Mouse (Mus musculus): Measurements from ENCODE around the gene Syngr2.

Gene Syngr2

DNA sequence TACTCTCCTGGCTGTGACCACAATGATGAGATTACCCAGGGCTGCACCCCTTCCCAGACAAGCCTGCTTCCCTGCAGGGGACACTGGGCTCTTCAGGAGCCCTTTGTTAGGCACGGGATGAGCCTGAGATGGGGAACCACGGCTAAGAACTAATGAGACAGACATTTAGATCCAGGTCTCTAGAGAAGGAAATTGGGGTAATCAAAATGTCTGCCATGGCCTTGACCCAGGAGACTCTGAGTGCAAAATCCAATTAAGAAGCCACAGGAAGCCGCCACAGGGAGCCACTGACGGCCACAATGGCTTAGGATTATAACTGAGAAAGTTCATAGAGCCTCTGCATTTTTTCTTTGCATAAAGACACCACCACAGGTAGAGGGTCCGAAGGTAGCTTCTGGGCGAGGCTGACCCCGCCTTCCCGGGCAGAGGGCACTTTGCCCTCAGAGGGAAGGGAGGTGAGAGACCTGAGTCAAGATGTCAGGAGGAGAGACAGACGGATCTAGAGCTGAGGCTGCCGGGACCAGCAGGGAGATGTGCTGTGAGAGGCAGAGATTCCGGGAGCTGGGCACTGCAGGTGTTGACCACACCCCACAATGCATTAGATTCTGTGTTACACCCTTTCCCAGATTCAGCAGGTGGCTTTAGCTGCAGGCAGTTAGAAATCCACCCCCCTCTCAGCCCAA lies 53.8 kb downstream of the Syngr2 start:
- no peak for DNase-seq (ENCODE audit: low read depth, low spot score)
